11 mouse cellular contexts compared by ENCODE assay signal in the genomic region with DNA sequence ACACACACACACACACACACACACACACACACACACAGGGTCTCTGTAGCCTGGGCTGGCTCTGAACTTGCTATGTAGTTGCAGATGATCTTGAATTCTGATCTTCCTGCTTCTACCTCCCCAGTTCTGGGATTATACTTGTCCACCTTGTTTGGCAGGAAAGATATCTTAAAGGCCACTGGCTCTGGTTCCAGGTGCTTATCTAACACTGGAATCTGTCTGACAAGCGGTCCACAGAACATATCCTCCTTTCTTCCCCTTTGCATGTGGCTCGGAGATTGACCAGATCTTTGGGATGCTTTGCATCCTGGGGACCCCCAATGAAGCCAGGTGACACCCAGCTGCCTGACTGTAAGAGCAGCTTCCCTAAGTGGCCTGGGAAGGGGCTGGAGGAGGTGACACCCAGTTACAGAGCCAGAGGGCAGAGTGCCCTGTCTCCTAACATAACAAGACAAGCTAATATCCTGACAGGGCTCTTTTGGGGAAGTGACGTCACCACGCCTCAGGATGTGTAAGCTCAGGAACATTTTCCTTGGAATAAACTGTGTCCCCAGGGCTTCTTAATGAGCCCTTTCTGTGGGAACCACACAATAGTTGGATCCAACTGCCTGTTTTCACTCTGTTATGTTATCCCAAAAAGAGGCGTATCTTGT. TPM values are rescaled to one million over a fixed set of nuclear protein-coding genes. Genes with fewer than 3 reads are reported as not detected.
DNase-seq lines count a peak whose midpoint lies in the region; ATAC-seq and TF ChIP-seq lines count a peak whose summit lies in the region.
"Had no signal": no experiment of that assay in that cellular context is flagged by ENCODE, and none has a peak within 500 bp of the region (broad histone marks: within the 10 kb centered on the region; RNA-seq: fewer than 3 reads in every experiment).

No protein-coding gene starts in this region.

- no peaks in the 10 kb centered on the region for H3K27me3 ChIP-seq in lung, embryonic 15.5 days
- H3K27me3 ChIP-seq: Patski; stomach, embryonic 15.5 days had no signal

- peaks cover 48% of the 10 kb centered on the region for H3K4me1 ChIP-seq in lung, embryonic 15.5 days

- WGBS in lung, embryonic 15.5 days, result 68% methylated on average over 5 of the region's 5 CpGs

- intact Hi-C loops in gastrocnemius, adult 2 months (cut with DNase I), result no loop called here
- intact Hi-C loops in heart, postnatal 10 days (cut with DNase I), result loop anchor here (2.0 kb wide), 1 partner anchor 21 kb away; the partner anchor contains the start of gene Sec14l1

- TF ChIP-seq CTCF in gastrocnemius, adult 2 months (IDR thresholded peaks at IDR 0.05), result no peak

- H3K27ac ChIP-seq in gastrocnemius, adult 2 months, result peak overlapping the region; percentile 87
- peak overlapping the region; percentile 46 for H3K27ac ChIP-seq in lung, embryonic 15.5 days
- H3K27ac ChIP-seq: stomach, embryonic 15.5 days had no signal

- ATAC-seq in lung, embryonic 15.5 days (ENCODE audit: borderline replicate concordance, extremely low read depth, low FRiP score, low TSS enrichment), result no peak
- ATAC-seq: forebrain, postnatal 0 days; Patski had no signal

- DNase-seq in gastrocnemius, adult 18-20 months (ENCODE audit: low spot score), result peak; percentile 76
- no peak for DNase-seq in gastrocnemius, postnatal 4 days (ENCODE audit: low spot score in 2 of 2)
- peak; percentile 81 for DNase-seq in gastrocnemius, adult 2 months
- DNase-seq in heart, postnatal 10 days, result peak; percentile 85
- DNase-seq in cerebellum, adult 8-10 months, result no peak
- DNase-seq in T-cell, adult 2 months (ENCODE audit: low spot score), result no peak
- DNase-seq in testis, postnatal 10 days (ENCODE audit: low spot score), result no peak
- DNase-seq: forebrain, postnatal 0 days had no signal

- no peaks in the 10 kb centered on the region for H3K36me3 ChIP-seq in lung, embryonic 15.5 days
- H3K36me3 ChIP-seq: stomach, embryonic 15.5 days had no signal

- H3K9ac ChIP-seq in lung, embryonic 15.5 days, result no peak overlapping the region
- H3K9ac ChIP-seq: forebrain, postnatal 0 days; stomach, embryonic 15.5 days had no signal

- H3K4me2 ChIP-seq in lung, embryonic 15.5 days, result no peak overlapping the region
- H3K4me2 ChIP-seq: stomach, embryonic 15.5 days had no signal

- H3K9me3 ChIP-seq in lung, embryonic 15.5 days, result no peaks in the 10 kb centered on the region
- H3K9me3 ChIP-seq: stomach, embryonic 15.5 days had no signal

- peak overlapping the region; percentile 48 for H3K4me3 ChIP-seq in gastrocnemius, adult 2 months
- no peak overlapping the region for H3K4me3 ChIP-seq in lung, embryonic 15.5 days
- H3K4me3 ChIP-seq: stomach, embryonic 15.5 days had no signal

RNA-seq across cellular contexts. Expression of gene Sec14l1, which starts 20.9 kb away (rescaled TPM):
- 10 to 100 TPM; 52.1 to 53.3 TPM for total RNA-seq in gastrocnemius, adult 18-20 months (2021)
- 100 to 1,000 TPM; 134 to 144 TPM for total RNA-seq in gastrocnemius, postnatal 4 days (2021)
- 10 to 100 TPM; 52.3 to 52.8 TPM for total RNA-seq in gastrocnemius, adult 2 months (2021)
- total RNA-seq in heart, postnatal 10 days (2021), result 10 to 100 TPM; 79.2 to 91.1 TPM
- 68.9 and 73.9 TPM in 2 replicates for polyA plus RNA-seq in lung, embryonic 15.5 days (2015; fragmentation: Nextera tagmentation; extraction: Ambion mirVana)

Comparison
In these comparisons a context has a peak if more than half of its experiments do, and no peak if none do; other contexts are left out.
1. DNase-seq: peak in gastrocnemius, adult 18-20 months (single experiment), gastrocnemius, adult 2 months (single experiment) and heart, postnatal 10 days (2 of 2); none in gastrocnemius, postnatal 4 days (0 of 2), cerebellum, adult 8-10 months (single experiment), T-cell, adult 2 months (single experiment) and testis, postnatal 10 days (single experiment).